Mouse (Mus musculus) monocyte, adult 2 months (primary cell): ENCODE measurements around the gene Glra4.

Experiments
- DNase-seq, 2 experiments: peaks; one replicate each; pipeline ENCODE4 v3.0.0; 2022; ENCODE audit warnings: low spot score in 2 of 2, low read depth in 1 of 2

The Glra4 gene

GRCm38 (mm10) chrX:136780041-136780440, at the start of gene Glra4:
Gene Glra4 (minus strand): TSS chrX:136780141.
- DNase-seq: no peak

- no peak for DNase-seq
Measured at GRCm38 (mm10) chrX:136828610-136829009, 48.7 kb upstream of the Glra4 start.

- no peak for DNase-seq
Measured at GRCm38 (mm10) chrX:136825016-136825415, 45.1 kb upstream of the Glra4 start.

GRCm38 (mm10) chrX:136822371-136822770, 42.4 kb upstream of the Glra4 start, which contains the start of gene Plp1:
Gene Plp1 (plus strand): TSS chrX:136822671.
- no peak for DNase-seq

GRCm38 (mm10) chrX:136820250-136820649, 40.3 kb upstream of the Glra4 start:
- no peak for DNase-seq

- DNase-seq: no peak
Measured at GRCm38 (mm10) chrX:136819752-136820151, 39.8 kb upstream of the Glra4 start.

- no peak for DNase-seq
Measured at GRCm38 (mm10) chrX:136797223-136797622, 17.3 kb upstream of the Glra4 start.

- DNase-seq: no peak
Measured at GRCm38 (mm10) chrX:136789446-136789845, 9.5 kb upstream of the Glra4 start.

GRCm38 (mm10) chrX:136779262-136779661, 679 bp downstream of the Glra4 start:
- DNase-seq: no peak

- no peak for DNase-seq
Measured at GRCm38 (mm10) chrX:136778046-136778445, 1.9 kb downstream of the Glra4 start.

GRCm38 (mm10) chrX:136773035-136773434, 6.9 kb downstream of the Glra4 start:
- no peak for DNase-seq

- DNase-seq: no peak
Measured at GRCm38 (mm10) chrX:136761103-136762074, 18.6 kb downstream of the Glra4 start.

- no peak for DNase-seq
Measured at GRCm38 (mm10) chrX:136755464-136755863, 24.5 kb downstream of the Glra4 start.

- no peak for DNase-seq
Measured at GRCm38 (mm10) chrX:136749329-136749728, 30.6 kb downstream of the Glra4 start.

- no peak for DNase-seq
Measured at GRCm38 (mm10) chrX:136744663-136745062, 35.3 kb downstream of the Glra4 start.

- no peak for DNase-seq
Measured at GRCm38 (mm10) chrX:136743459-136743858, 36.5 kb downstream of the Glra4 start, which contains the start of gene Morf4l2. Gene Morf4l2 (minus strand): TSS chrX:136743690.

GRCm38 (mm10) chrX:136742661-136743103, 37.3 kb downstream of the Glra4 start:
- DNase-seq: no peak

GRCm38 (mm10) chrX:136742241-136742640, 37.7 kb downstream of the Glra4 start:
- DNase-seq: no peak

GRCm38 (mm10) chrX:136741651-136742201, 38.2 kb downstream of the Glra4 start:
- peak; percentile 33 to 69 for DNase-seq

GRCm38 (mm10) chrX:136740791-136741650, 38.9 kb downstream of the Glra4 start:
- peak; percentile 78 to 86 for DNase-seq
